Mouse (Mus musculus): Measurements from ENCODE around the gene Ang2.

- TF ChIP-seq GATA1 (IDR thresholded peaks at IDR 0.05; ENCODE audit: low read length): no peak
- TF ChIP-seq TAL1 (IDR thresholded peaks at IDR 0.05; ENCODE audit: low read length): no peak
Observed at GRCm38 (mm10) chr14:51173843-51174242, 25.1 kb downstream of the Ang2 start.
